ENCODE assay signal across 9 mouse cellular contexts in the genomic region with DNA sequence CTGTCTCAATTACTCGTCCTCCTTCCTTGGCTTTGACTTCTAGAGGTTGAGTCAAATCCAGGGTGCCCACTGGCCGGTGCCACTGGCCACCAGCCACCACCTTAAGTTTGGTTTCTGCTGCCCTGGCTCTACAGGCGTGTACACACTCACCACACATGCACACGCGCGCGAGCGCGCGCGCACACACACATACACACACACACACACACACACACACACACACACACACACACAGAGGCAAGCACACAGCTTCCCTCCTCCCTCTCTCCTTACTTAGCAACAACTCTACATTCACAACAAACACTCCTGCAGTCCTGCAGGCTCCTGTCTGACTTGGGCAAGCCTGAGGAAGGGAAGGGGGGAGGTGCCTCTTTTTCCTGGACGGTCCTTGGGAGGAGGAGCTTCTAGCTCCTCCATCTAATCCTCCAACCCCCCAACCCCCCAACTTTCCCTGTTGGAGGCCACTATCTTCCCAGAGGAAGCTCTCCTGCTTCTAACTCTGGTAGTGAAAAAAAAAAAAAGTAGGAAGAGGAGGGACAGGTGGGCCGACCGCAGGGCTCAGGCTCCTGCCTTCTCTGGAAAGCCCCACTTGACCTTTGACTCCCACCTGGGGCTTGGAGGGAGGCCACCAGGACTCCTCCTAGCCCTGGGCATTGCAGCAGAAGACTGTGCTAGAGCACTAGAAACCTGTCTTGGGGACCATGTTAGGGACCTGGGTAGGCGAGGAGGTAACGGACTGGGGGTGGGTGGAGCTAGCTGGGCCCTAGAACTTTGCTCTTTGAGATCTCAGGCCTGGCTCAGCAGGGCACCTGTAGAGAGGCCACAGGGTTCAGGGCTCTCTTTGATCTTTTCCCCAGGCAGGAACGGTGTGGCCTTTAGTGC. TPM values are rescaled to one million over a fixed set of nuclear protein-coding genes. Genes with fewer than 3 reads are reported as not detected.
A peak's percentile ranks its signal among the peaks of the same experiment; 100 is the strongest.
DNase-seq lines count a peak whose midpoint lies in the region; ATAC-seq lines count a peak whose summit lies in the region.
"Had no signal": no experiment of that assay in that cellular context is flagged by ENCODE, and none has a peak within 500 bp of the region (broad histone marks: within the 10 kb centered on the region; RNA-seq: fewer than 3 reads in every experiment).

No protein-coding gene starts in this region.

- no peaks in the 10 kb centered on the region for H3K9me3 ChIP-seq in embryonic facial prominence, embryonic 14.5 days (ENCODE audit: control insufficient read depth, low read length)
- H3K9me3 ChIP-seq in hindbrain, embryonic 14.5 days (ENCODE audit: control insufficient read depth, low read length): no peaks in the 10 kb centered on the region
- H3K9me3 ChIP-seq in limb, embryonic 15.5 days: no peaks in the 10 kb centered on the region
- no peaks in the 10 kb centered on the region for H3K9me3 ChIP-seq in neural tube, embryonic 12.5 days

- peak overlapping the region; percentile 82 for H3K4me3 ChIP-seq in embryonic facial prominence, embryonic 14.5 days (ENCODE audit: low read depth, low read length)
- H3K4me3 ChIP-seq in hindbrain, embryonic 14.5 days (replicated peaks; ENCODE audit: low read length): no peak overlapping the region
- H3K4me3 ChIP-seq in limb, embryonic 15.5 days: peak overlapping the region; percentile 98
- no peak overlapping the region for H3K4me3 ChIP-seq in neural tube, embryonic 12.5 days

- 0 out of 2 replicates have a peak, but pooled peaks cover 8% of the 10 kb centered on the region for H3K36me3 ChIP-seq in embryonic facial prominence, embryonic 14.5 days (ENCODE audit: control insufficient read depth, insufficient read depth, low read length)
- no peaks in the 10 kb centered on the region for H3K36me3 ChIP-seq in hindbrain, embryonic 14.5 days (replicated peaks; ENCODE audit: control insufficient read depth, insufficient read depth)
- peaks cover 13% of the 10 kb centered on the region for H3K36me3 ChIP-seq in limb, embryonic 15.5 days
- H3K36me3 ChIP-seq in neural tube, embryonic 12.5 days: no peaks in the 10 kb centered on the region

- peaks cover 88% of the 10 kb centered on the region for H3K4me1 ChIP-seq in embryonic facial prominence, embryonic 14.5 days (ENCODE audit: control insufficient read depth, insufficient read depth, low read length)
- peaks cover 89% of the 10 kb centered on the region for H3K4me1 ChIP-seq in hindbrain, embryonic 14.5 days (replicated peaks; ENCODE audit: control insufficient read depth, insufficient read depth, low read length)
- H3K4me1 ChIP-seq in limb, embryonic 15.5 days: peaks cover 99% of the 10 kb centered on the region
- H3K4me1 ChIP-seq in neural tube, embryonic 12.5 days: peaks cover 90% of the 10 kb centered on the region

- WGBS in embryonic facial prominence, embryonic 14.5 days: 27% methylated on average over 7 of the region's 17 CpGs
- WGBS in hindbrain, embryonic 14.5 days: 29% methylated on average over 17 of the region's 17 CpGs
- 25% methylated on average over 17 of the region's 17 CpGs for WGBS in limb, embryonic 15.5 days
- WGBS in neural tube, embryonic 12.5 days: 16% methylated on average over 17 of the region's 17 CpGs

- ATAC-seq in embryonic facial prominence, embryonic 14.5 days (ENCODE audit: low read depth): no peak
- no peak for ATAC-seq in hindbrain, embryonic 14.5 days (ENCODE audit: low FRiP score)
- ATAC-seq in limb, embryonic 15.5 days (ENCODE audit: insufficient number of reproducible peaks, low FRiP score, low TSS enrichment, low read depth): no peak
- no peak for ATAC-seq in neural tube, embryonic 12.5 days (ENCODE audit: low FRiP score, low read depth)

- H3K4me2 ChIP-seq in embryonic facial prominence, embryonic 14.5 days (ENCODE audit: low read depth, low read length): peak overlapping the region; percentile 70
- H3K4me2 ChIP-seq in hindbrain, embryonic 14.5 days (replicated peaks): peak overlapping the region; percentile 96
- peak overlapping the region; percentile 81 for H3K4me2 ChIP-seq in limb, embryonic 15.5 days
- peak overlapping the region; percentile 94 for H3K4me2 ChIP-seq in neural tube, embryonic 12.5 days (replicated peaks)

- intact Hi-C loops in left cerebral cortex, postnatal 25 days (cut with DNase I): no loop called here

- peak overlapping the region; percentile 92 for H3K27ac ChIP-seq in embryonic facial prominence, embryonic 14.5 days (replicated peaks; ENCODE audit: low read depth, low read length)
- H3K27ac ChIP-seq in hindbrain, embryonic 14.5 days: peak overlapping the region; percentile 79
- H3K27ac ChIP-seq in limb, embryonic 15.5 days: peak overlapping the region; percentile 99
- 0 out of 2 replicates have a peak overlapping the region, but pooled peaks have one; percentile 7 for H3K27ac ChIP-seq in neural tube, embryonic 12.5 days

- no peaks in the 10 kb centered on the region for H3K27me3 ChIP-seq in embryonic facial prominence, embryonic 14.5 days (replicated peaks; ENCODE audit: control insufficient read depth, insufficient read depth, low read length)
- H3K27me3 ChIP-seq in hindbrain, embryonic 14.5 days (ENCODE audit: control insufficient read depth, insufficient read depth, low read length): no peaks in the 10 kb centered on the region
- H3K27me3 ChIP-seq in limb, embryonic 15.5 days: no peaks in the 10 kb centered on the region
- no peaks in the 10 kb centered on the region for H3K27me3 ChIP-seq in neural tube, embryonic 12.5 days (replicated peaks)

- peak overlapping the region; percentile 92 for H3K9ac ChIP-seq in embryonic facial prominence, embryonic 14.5 days (ENCODE audit: low read depth, low read length)
- H3K9ac ChIP-seq in hindbrain, embryonic 14.5 days: peak overlapping the region; percentile 50; the same call in 1 of the 2 replicates
- peak overlapping the region; percentile 1; the same call in 1 of the 2 replicates for H3K9ac ChIP-seq in limb, embryonic 15.5 days
- peak overlapping the region; percentile 26; the same call in 1 of the 2 replicates for H3K9ac ChIP-seq in neural tube, embryonic 12.5 days

- DNase-seq in urinary bladder, postnatal 25 days (ENCODE audit: low spot score): peak; percentile 12
- no peak for DNase-seq in urinary bladder, postnatal 14 days (ENCODE audit: low spot score)
- peak; percentile 76 for DNase-seq in embryonic facial prominence, embryonic 14.5 days (ENCODE audit: low spot score)
- no peak for DNase-seq in hindbrain, embryonic 14.5 days (ENCODE audit: low spot score)
- DNase-seq in spleen, postnatal 4 days (ENCODE audit: low spot score in 2 of 2): no peak
- DNase-seq in left cerebral cortex, postnatal 25 days (ENCODE audit: low spot score in 2 of 2): no peak

RNA-seq across cellular contexts. Expression of a gene that starts 7.7 kb away (rescaled TPM):
- 16.9 and 18.7 TPM in 2 replicates for polyA plus RNA-seq in embryonic facial prominence, embryonic 14.5 days (2014; fragmentation: Nextera tagmentation; extraction: Ambion mirVana)
- polyA plus RNA-seq in hindbrain, embryonic 14.5 days (2014; fragmentation: Nextera tagmentation; extraction: Ambion mirVana): 11.6 and 13.5 TPM in 2 replicates
- polyA plus RNA-seq in limb, embryonic 15.5 days (2015; fragmentation: Nextera tagmentation; extraction: Ambion mirVana): 16.8 and 18.5 TPM in 2 replicates
- polyA plus RNA-seq in neural tube, embryonic 12.5 days (2016; fragmentation: Nextera tagmentation; extraction: Ambion mirVana): 9.3 and 10.9 TPM in 2 replicates
- total RNA-seq in left cerebral cortex, postnatal 25 days (2021): 10 to 100 TPM; 60.3 to 60.9 TPM

RNA-seq across cellular contexts. Expression of a gene that starts 35.6 kb away (rescaled TPM):
- polyA plus RNA-seq in embryonic facial prominence, embryonic 14.5 days (2014; fragmentation: Nextera tagmentation; extraction: Ambion mirVana): 1.7 and 2.3 TPM in 2 replicates
- polyA plus RNA-seq in hindbrain, embryonic 14.5 days (2014; fragmentation: Nextera tagmentation; extraction: Ambion mirVana): not detected in 2 replicates
- polyA plus RNA-seq in limb, embryonic 15.5 days (2015; fragmentation: Nextera tagmentation; extraction: Ambion mirVana): 0.37 and 0.45 TPM in 2 replicates
- 0.35 TPM in 1 of 2 replicates, not detected in the other for polyA plus RNA-seq in neural tube, embryonic 12.5 days (2016; fragmentation: Nextera tagmentation; extraction: Ambion mirVana)
- not detected for total RNA-seq in left cerebral cortex, postnatal 25 days (2021)
- total RNA-seq: left cerebral cortex, postnatal 14 days had no signal

RNA-seq across cellular contexts. Expression of a gene that starts 49.4 kb away (rescaled TPM):
- polyA plus RNA-seq in embryonic facial prominence, embryonic 14.5 days (2014; fragmentation: Nextera tagmentation; extraction: Ambion mirVana): not detected in 2 replicates
- polyA plus RNA-seq in hindbrain, embryonic 14.5 days (2014; fragmentation: Nextera tagmentation; extraction: Ambion mirVana): not detected in 2 replicates
- polyA plus RNA-seq in limb, embryonic 15.5 days (2015; fragmentation: Nextera tagmentation; extraction: Ambion mirVana): not detected in 2 replicates
- not detected in 2 replicates for polyA plus RNA-seq in neural tube, embryonic 12.5 days (2016; fragmentation: Nextera tagmentation; extraction: Ambion mirVana)
- total RNA-seq in left cerebral cortex, postnatal 25 days (2021): not detected
- total RNA-seq: left cerebral cortex, postnatal 14 days had no signal

Comparison
In these comparisons a context has a peak if more than half of its experiments do, and no peak if none do; other contexts are left out.
1. DNase-seq: peak in urinary bladder, postnatal 25 days (single experiment) and embryonic facial prominence, embryonic 14.5 days (single experiment); none in urinary bladder, postnatal 14 days (single experiment), hindbrain, embryonic 14.5 days (single experiment), spleen, postnatal 4 days (0 of 2) and left cerebral cortex, postnatal 25 days (0 of 2).
2. H3K27ac ChIP-seq: peak in every context shown above with its lines; median percentile 99 in limb, embryonic 15.5 days; 92 in embryonic facial prominence, embryonic 14.5 days; 79 in hindbrain, embryonic 14.5 days; 7 in neural tube, embryonic 12.5 days.
3. H3K4me3 ChIP-seq: peak in embryonic facial prominence, embryonic 14.5 days (single experiment) and limb, embryonic 15.5 days (single experiment); none in hindbrain, embryonic 14.5 days (single experiment) and neural tube, embryonic 12.5 days (single experiment).
4. H3K9ac ChIP-seq: peak in every context shown above with its lines; median percentile 92 in embryonic facial prominence, embryonic 14.5 days; 50 in hindbrain, embryonic 14.5 days; 26 in neural tube, embryonic 12.5 days; 1 in limb, embryonic 15.5 days.
5. Peak in every context shown above with its lines, with median percentiles within 50 percentile points of each other: H3K4me2 ChIP-seq.